Comparison of ENCODE assay signal across 17 mouse cellular contexts in genomic region chr2:26478685-26479205, GRCm38 (mm10). TPM values are rescaled to one million over a fixed set of nuclear protein-coding genes. Genes with fewer than 3 reads are reported as not detected.
A peak's percentile ranks its signal among the peaks of the same experiment; 100 is the strongest.
DNase-seq lines count a peak whose midpoint lies in the region; ATAC-seq and TF ChIP-seq lines count a peak whose summit lies in the region.
"Had no signal": no experiment of that assay in that cellular context is flagged by ENCODE, and none has a peak within 500 bp of the region (broad histone marks: within the 10 kb centered on the region; RNA-seq: fewer than 3 reads in every experiment).

No protein-coding gene starts in this region.

- H3K4me1 ChIP-seq in embryonic facial prominence, embryonic 11.5 days (ENCODE audit: control insufficient read depth, insufficient read depth, low read length) = no peaks in the 10 kb centered on the region
- H3K4me1 ChIP-seq in embryonic facial prominence, embryonic 10.5 days = peaks cover 61% of the 10 kb centered on the region
- peaks cover 25 to 34% of the 10 kb centered on the region in 2 experiments for H3K4me1 ChIP-seq in CH12.LX (ENCODE audit: control insufficient read depth in 1 of 2, insufficient read depth in 2 of 2)
- H3K4me1 ChIP-seq in forebrain, embryonic 16.5 days (replicated peaks; ENCODE audit: control insufficient read depth, insufficient read depth, low read length) = peaks cover 29% of the 10 kb centered on the region
- peaks cover 32% of the 10 kb centered on the region for H3K4me1 ChIP-seq in midbrain, embryonic 11.5 days (ENCODE audit: control insufficient read depth, insufficient read depth, low read length)
- peaks cover 19% of the 10 kb centered on the region for H3K4me1 ChIP-seq in intestine, postnatal 0 days (replicated peaks; ENCODE audit: control insufficient read depth, insufficient read depth, low read length)

- DNase-seq in embryonic facial prominence, embryonic 11.5 days (ENCODE audit: low spot score) = peak; percentile 33
- DNase-seq in embryonic facial prominence, embryonic 10.5 days (ENCODE audit: low spot score) = no peak
- peak; percentile 15 for DNase-seq in CH12.LX (ENCODE audit: extremely low read depth)
- peak; percentile 93 for DNase-seq in midbrain, embryonic 11.5 days (ENCODE audit: low spot score, missing footprints)
- no peak for DNase-seq in kidney, adult 8-10 months
- DNase-seq: adrenal gland, postnatal 36 days; cerebellum, adult 11 months; heart, postnatal 4 days; liver, postnatal 0 days; right cerebral cortex, postnatal 14 days; thymus, adult 2 months had no signal

- H3K27me3 ChIP-seq in embryonic facial prominence, embryonic 11.5 days (ENCODE audit: control insufficient read depth, insufficient read depth, low read length) = no peaks in the 10 kb centered on the region
- no peaks in the 10 kb centered on the region for H3K27me3 ChIP-seq in embryonic facial prominence, embryonic 10.5 days (replicated peaks; ENCODE audit: low read depth, poor library complexity, severe bottlenecking)
- H3K27me3 ChIP-seq in CH12.LX (replicated peaks) = no peaks in the 10 kb centered on the region
- H3K27me3 ChIP-seq in forebrain, embryonic 16.5 days (replicated peaks; ENCODE audit: control insufficient read depth, insufficient read depth, low read length) = no peaks in the 10 kb centered on the region
- H3K27me3 ChIP-seq in midbrain, embryonic 11.5 days (ENCODE audit: control insufficient read depth, insufficient read depth, low read length) = no peaks in the 10 kb centered on the region
- no peaks in the 10 kb centered on the region for H3K27me3 ChIP-seq in intestine, postnatal 0 days (replicated peaks; ENCODE audit: control insufficient read depth, insufficient read depth, low read length)
- H3K27me3 ChIP-seq: limb, embryonic 13.5 days had no signal

- no peaks in the 10 kb centered on the region for H3K9me3 ChIP-seq in embryonic facial prominence, embryonic 11.5 days (replicated peaks; ENCODE audit: control insufficient read depth, low read length)
- no peaks in the 10 kb centered on the region for H3K9me3 ChIP-seq in embryonic facial prominence, embryonic 10.5 days
- H3K9me3 ChIP-seq in CH12.LX (replicated peaks; ENCODE audit: low read length) = peaks cover 4% of the 10 kb centered on the region
- H3K9me3 ChIP-seq in forebrain, embryonic 16.5 days (ENCODE audit: control insufficient read depth, low read length) = no peaks in the 10 kb centered on the region
- no peaks in the 10 kb centered on the region for H3K9me3 ChIP-seq in midbrain, embryonic 11.5 days (ENCODE audit: control insufficient read depth, low read length)
- H3K9me3 ChIP-seq in intestine, postnatal 0 days (ENCODE audit: control insufficient read depth) = no peaks in the 10 kb centered on the region
- H3K9me3 ChIP-seq: limb, embryonic 13.5 days had no signal

- TF ChIP-seq POLR2A in CH12.LX (IDR thresholded peaks at IDR 0.05; ENCODE audit: low read depth, low read length) = no peak

- peaks cover 11% of the 10 kb centered on the region for H3K36me3 ChIP-seq in embryonic facial prominence, embryonic 11.5 days (replicated peaks; ENCODE audit: control insufficient read depth, insufficient read depth, low read depth, low read length)
- H3K36me3 ChIP-seq in embryonic facial prominence, embryonic 10.5 days (replicated peaks) = peaks cover 100% of the 10 kb centered on the region
- H3K36me3 ChIP-seq in CH12.LX (replicated peaks in 1 of 2; ENCODE audit: control insufficient read depth in 1 of 2, insufficient read depth in 1 of 2, low read length in 1 of 2) = peaks cover 71 to 80% of the 10 kb centered on the region in 2 experiments
- no peaks in the 10 kb centered on the region; the same call in 1 of the 2 replicates for H3K36me3 ChIP-seq in forebrain, embryonic 16.5 days (ENCODE audit: control insufficient read depth, insufficient read depth)
- peaks cover 76% of the 10 kb centered on the region for H3K36me3 ChIP-seq in midbrain, embryonic 11.5 days (ENCODE audit: control insufficient read depth, insufficient read depth, low read length)
- H3K36me3 ChIP-seq in intestine, postnatal 0 days (ENCODE audit: control insufficient read depth, insufficient read depth) = peaks cover 64% of the 10 kb centered on the region

- no peak for TF ChIP-seq EP300 in CH12.LX (IDR thresholded peaks at IDR 0.05; ENCODE audit: low read length)

- no peak for ATAC-seq in embryonic facial prominence, embryonic 11.5 days (replicated peaks; ENCODE audit: insufficient number of reproducible peaks, low FRiP score, low TSS enrichment, low read depth)
- peak; percentile 80 for ATAC-seq in forebrain, embryonic 16.5 days
- ATAC-seq in midbrain, embryonic 11.5 days (ENCODE audit: low FRiP score) = peak; percentile 77
- ATAC-seq in monocyte, adult 5-6 weeks (replicated peaks; ENCODE audit: insufficient number of reproducible peaks, low FRiP score, low TSS enrichment, poor library complexity, severe bottlenecking) = no peak
- ATAC-seq in intestine, postnatal 0 days = no peak
- ATAC-seq: liver, postnatal 0 days had no signal

- WGBS in embryonic facial prominence, embryonic 11.5 days = 87% methylated on average over 2 of the region's 2 CpGs
- WGBS in embryonic facial prominence, embryonic 10.5 days = 89% methylated on average over 2 of the region's 2 CpGs
- WGBS in forebrain, embryonic 16.5 days = 53% methylated on average over 2 of the region's 2 CpGs
- 81% methylated on average over 2 of the region's 2 CpGs for WGBS in midbrain, embryonic 11.5 days
- 93% methylated on average over 2 of the region's 2 CpGs for WGBS in intestine, postnatal 0 days

- H3K4me3 ChIP-seq in embryonic facial prominence, embryonic 11.5 days (ENCODE audit: low read depth, low read length) = no peak overlapping the region
- no peak overlapping the region for H3K4me3 ChIP-seq in embryonic facial prominence, embryonic 10.5 days
- H3K4me3 ChIP-seq in CH12.LX (replicated peaks in 1 of 3; ENCODE audit: low read depth in 2 of 3, low read length in 2 of 3, poor library complexity in 1 of 3) = no peak overlapping the region
- H3K4me3 ChIP-seq in forebrain, embryonic 16.5 days (replicated peaks; ENCODE audit: low read length) = no peak overlapping the region
- no peak overlapping the region for H3K4me3 ChIP-seq in midbrain, embryonic 11.5 days (ENCODE audit: low read depth, low read length)
- H3K4me3 ChIP-seq in intestine, postnatal 0 days (ENCODE audit: low read depth, low read length) = no peak overlapping the region
- H3K4me3 ChIP-seq: limb, embryonic 13.5 days had no signal

- H3K27ac ChIP-seq in embryonic facial prominence, embryonic 11.5 days (replicated peaks; ENCODE audit: low read depth, low read length) = no peak overlapping the region
- no peak overlapping the region for H3K27ac ChIP-seq in embryonic facial prominence, embryonic 10.5 days (replicated peaks)
- no peak overlapping the region for H3K27ac ChIP-seq in CH12.LX (ENCODE audit: insufficient read depth, low read depth)
- 0 out of 2 replicates have a peak overlapping the region, but pooled peaks have one; percentile 10 for H3K27ac ChIP-seq in forebrain, embryonic 16.5 days (ENCODE audit: low read length)
- H3K27ac ChIP-seq in midbrain, embryonic 11.5 days (ENCODE audit: low read depth, low read length) = peak overlapping the region; percentile 22
- no peak overlapping the region for H3K27ac ChIP-seq in intestine, postnatal 0 days (ENCODE audit: low read depth, low read length)
- H3K27ac ChIP-seq: kidney, postnatal 0 days; limb, embryonic 13.5 days; macrophage had no signal

- in situ Hi-C loops in CH12.LX (cut with MboI; ENCODE audit: low pct_ligation_motif_present, low pct_unique_long_range_greater_than_20kb, low sequenced_read_pairs) = no loop called here

- TF ChIP-seq RAD21 in CH12.LX (IDR thresholded peaks at IDR 0.05; ENCODE audit: low read depth, low read length) = no peak

- no peak for TF ChIP-seq CTCF in CH12.LX (conservative IDR thresholded peaks at IDR 0.05 in 1 of 2, IDR thresholded peaks at IDR 0.05 in 1 of 2; ENCODE audit: low read depth in 2 of 2, low read length in 2 of 2)
- no peak for TF ChIP-seq CTCF in intestine, postnatal 0 days (IDR thresholded peaks at IDR 0.05; ENCODE audit: low read depth)

- no peak overlapping the region for H3K9ac ChIP-seq in embryonic facial prominence, embryonic 11.5 days (replicated peaks; ENCODE audit: low read length)
- H3K9ac ChIP-seq in CH12.LX (ENCODE audit: insufficient read depth, low read depth) = no peak overlapping the region
- H3K9ac ChIP-seq in forebrain, embryonic 16.5 days (replicated peaks; ENCODE audit: low read depth, low read length) = no peak overlapping the region
- no peak overlapping the region for H3K9ac ChIP-seq in midbrain, embryonic 11.5 days (ENCODE audit: low read length)
- H3K9ac ChIP-seq in intestine, postnatal 0 days (ENCODE audit: low read depth, low read length) = no peak overlapping the region
- H3K9ac ChIP-seq: limb, embryonic 13.5 days; liver, postnatal 0 days had no signal

- dilution Hi-C loops in CH12.LX (cut with MboI; ENCODE audit: extremely low pct_ligation_motif_present, extremely low pct_unique_long_range_greater_than_20kb, low sequenced_read_pairs) = no loop called here

- H3K79me2 ChIP-seq in CH12.LX (replicated peaks; ENCODE audit: control insufficient read depth, extremely low read depth, insufficient read depth, poor library complexity, severe bottlenecking) = no peaks in the 10 kb centered on the region

- no peak overlapping the region for H3K4me2 ChIP-seq in embryonic facial prominence, embryonic 11.5 days (ENCODE audit: low read depth, low read length)
- no peak overlapping the region for H3K4me2 ChIP-seq in CH12.LX (ENCODE audit: insufficient read depth, low read depth, poor library complexity, severe bottlenecking)
- H3K4me2 ChIP-seq in forebrain, embryonic 16.5 days (ENCODE audit: low read length) = no peak overlapping the region
- no peak overlapping the region for H3K4me2 ChIP-seq in midbrain, embryonic 11.5 days
- no peak overlapping the region for H3K4me2 ChIP-seq in intestine, postnatal 0 days (replicated peaks; ENCODE audit: low read depth)
- H3K4me2 ChIP-seq: limb, embryonic 13.5 days had no signal

RNA-seq across cellular contexts. Expression of gene Sec16a, which starts 33.7 kb away (rescaled TPM):
- 30.4 and 33.3 TPM in 2 replicates for polyA plus RNA-seq in embryonic facial prominence, embryonic 11.5 days (2014; fragmentation: Nextera tagmentation; extraction: Ambion mirVana)
- polyA plus RNA-seq in embryonic facial prominence, embryonic 10.5 days (2016; fragmentation: Nextera tagmentation; extraction: Ambion mirVana) = 30.4 and 32.1 TPM in 2 replicates
- 31.8 and 36.3 TPM in 2 replicates for total RNA-seq in CH12.LX (2012; rRNA removed)
- 22.5 and 22.8 TPM in 2 replicates for total RNA-seq in CH12.LX (2014; rRNA removed)
- polyA plus RNA-seq in CH12.LX (2012; ENCODE audit: insufficient read length, low read depth) = 28.6 and 38.9 TPM in 2 replicates
- polyA plus RNA-seq in forebrain, embryonic 16.5 days (2015; fragmentation: Nextera tagmentation; extraction: Ambion mirVana) = 21.5 and 23.1 TPM in 2 replicates
- 28.2 and 29.8 TPM in 2 replicates for polyA plus RNA-seq in midbrain, embryonic 11.5 days (2014; fragmentation: Nextera tagmentation; extraction: Ambion mirVana)
- total RNA-seq in monocyte, adult 5-6 weeks (2017) = 40.0 to 69.7 TPM (median 50.1 TPM) in 3 replicates
- 17.4 and 18.3 TPM in 2 replicates for polyA plus RNA-seq in intestine, postnatal 0 days (2015; fragmentation: Nextera tagmentation; extraction: Ambion mirVana)

RNA-seq across cellular contexts. Expression of gene Notch1, which starts 37.7 kb away (rescaled TPM):
- polyA plus RNA-seq in embryonic facial prominence, embryonic 11.5 days (2014; fragmentation: Nextera tagmentation; extraction: Ambion mirVana) = 17.2 and 17.7 TPM in 2 replicates
- polyA plus RNA-seq in embryonic facial prominence, embryonic 10.5 days (2016; fragmentation: Nextera tagmentation; extraction: Ambion mirVana) = 17.1 and 20.3 TPM in 2 replicates
- total RNA-seq in CH12.LX (2012; rRNA removed) = 11.4 and 13.1 TPM in 2 replicates
- 0.86 and 0.98 TPM in 2 replicates for total RNA-seq in CH12.LX (2014; rRNA removed)
- polyA plus RNA-seq in CH12.LX (2012; ENCODE audit: insufficient read length, low read depth) = 2.7 and 3.8 TPM in 2 replicates
- 20.2 and 23.6 TPM in 2 replicates for polyA plus RNA-seq in forebrain, embryonic 16.5 days (2015; fragmentation: Nextera tagmentation; extraction: Ambion mirVana)
- 40.8 and 47.5 TPM in 2 replicates for polyA plus RNA-seq in midbrain, embryonic 11.5 days (2014; fragmentation: Nextera tagmentation; extraction: Ambion mirVana)
- total RNA-seq in monocyte, adult 5-6 weeks (2017) = 11.6 to 22.2 TPM (median 13.8 TPM) in 3 replicates
- polyA plus RNA-seq in intestine, postnatal 0 days (2015; fragmentation: Nextera tagmentation; extraction: Ambion mirVana) = 3.6 and 3.7 TPM in 2 replicates

Comparison
In these comparisons a context has a peak if more than half of its experiments do, and no peak if none do; other contexts are left out.
1. DNase-seq: peak in embryonic facial prominence, embryonic 11.5 days (single experiment), CH12.LX (single experiment) and midbrain, embryonic 11.5 days (single experiment); none in embryonic facial prominence, embryonic 10.5 days (single experiment) and kidney, adult 8-10 months (0 of 2).
2. ATAC-seq: peak in forebrain, embryonic 16.5 days (single experiment) and midbrain, embryonic 11.5 days (single experiment); none in embryonic facial prominence, embryonic 11.5 days (single experiment), monocyte, adult 5-6 weeks (single experiment) and intestine, postnatal 0 days (single experiment).
3. H3K27ac ChIP-seq: peak in forebrain, embryonic 16.5 days (single experiment) and midbrain, embryonic 11.5 days (single experiment); none in embryonic facial prominence, embryonic 11.5 days (single experiment), embryonic facial prominence, embryonic 10.5 days (single experiment), CH12.LX (single experiment) and intestine, postnatal 0 days (single experiment).